Mouse (Mus musculus): ENCODE measurements around the gene Fbxl7. TPM values are rescaled to one million over a fixed set of nuclear protein-coding genes. Genes with fewer than 3 reads are reported as not detected.

Fbxl7 gene
- polyA plus RNA-seq (2012; fragmentation: generic; extraction: Trizol) = 8.3 TPM

DNA sequence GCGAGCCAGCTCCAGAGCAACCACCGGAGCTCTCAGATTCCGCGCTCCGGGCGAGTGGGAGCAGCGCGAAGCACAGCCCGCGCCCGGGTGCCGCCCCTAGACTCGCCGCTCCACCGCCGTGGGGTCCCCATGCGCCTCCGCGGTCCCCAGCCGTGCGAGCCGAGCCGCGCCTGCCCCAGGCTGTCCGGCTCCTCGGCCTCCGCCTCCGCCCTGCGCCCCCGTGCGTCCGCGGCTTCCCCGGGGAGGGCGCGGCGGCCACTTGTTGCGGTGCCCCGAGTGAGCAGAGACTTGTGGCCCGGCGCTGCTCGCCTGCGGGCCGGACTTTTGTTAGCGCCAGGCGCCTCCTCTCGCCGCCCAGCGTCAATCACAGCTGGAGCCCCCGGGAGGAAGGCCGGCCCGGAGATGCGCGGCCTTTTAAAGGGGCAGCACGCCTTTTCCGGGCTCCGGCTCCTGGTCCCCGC, at the start of gene Fbxl7:
Fbxl7 (minus strand) TSS at position 330 of the 461 bp plus-strand sequence.
- Histone ChIP-seq H3K4me2 (ENCODE audit: low read depth) (peak within 1 kb of the TSS; percentile 97), H3ac (ENCODE audit: control insufficient read depth, insufficient read length) (peak within 1 kb of the TSS; percentile 52), H3K27me3 (ENCODE audit: control insufficient read depth, insufficient read depth, insufficient read length) (no peaks in the 10 kb centered on the region), H3K79me2 (ENCODE audit: control insufficient read depth, insufficient read depth) (peaks cover 5% of the 10 kb centered on the region), H3K4me3 (peak within 1 kb of the TSS; percentile 49), H3K36me3 (ENCODE audit: control insufficient read depth, insufficient read depth) (no peaks in the 10 kb centered on the region)
- peak; percentile 91 for TF ChIP-seq POLR2AphosphoS2 (IDR thresholded peaks at IDR 0.05; ENCODE audit: insufficient read length, low read depth)
- no peak for TF ChIP-seq USF1 (IDR thresholded peaks at IDR 0.05; ENCODE audit: low read depth)
- no peak for TF ChIP-seq TCF12 (IDR thresholded peaks at IDR 0.05; ENCODE audit: insufficient read depth, poor library complexity, severe bottlenecking)
- no peak for TF ChIP-seq CEBPB (IDR thresholded peaks at IDR 0.05; ENCODE audit: insufficient read depth, poor library complexity, severe bottlenecking)
- TF ChIP-seq TCF3 (IDR thresholded peaks at IDR 0.05; ENCODE audit: insufficient read length, low read depth) = peak; percentile 12
- peak in 2 of 3 experiments; percentile 66 to 84 for TF ChIP-seq MYOG (IDR thresholded peaks at IDR 0.05; ENCODE audit: control insufficient read depth in 1 of 3, insufficient read depth in 1 of 3, insufficient read length in 2 of 3, low read depth in 2 of 3)
- no peak for TF ChIP-seq SRF (IDR thresholded peaks at IDR 0.05; ENCODE audit: control insufficient read depth, insufficient read length, low read depth)
- TF ChIP-seq MAX (IDR thresholded peaks at IDR 0.05; ENCODE audit: low read depth) = no peak
- TF ChIP-seq REST (IDR thresholded peaks at IDR 0.05; ENCODE audit: insufficient read depth, insufficient read length) = no peak
- peak in 2 of 3 experiments; percentile 8 to 59 for TF ChIP-seq MYOD1 (IDR thresholded peaks at IDR 0.05; ENCODE audit: control insufficient read depth in 1 of 3, insufficient read length in 2 of 3, low read depth in 2 of 3)
- no peak for TF ChIP-seq E2F4 (IDR thresholded peaks at IDR 0.05; ENCODE audit: insufficient read depth)
- TF ChIP-seq POLR2A (IDR thresholded peaks at IDR 0.05; ENCODE audit: insufficient read length, low read depth) = peak; percentile 99

DNA sequence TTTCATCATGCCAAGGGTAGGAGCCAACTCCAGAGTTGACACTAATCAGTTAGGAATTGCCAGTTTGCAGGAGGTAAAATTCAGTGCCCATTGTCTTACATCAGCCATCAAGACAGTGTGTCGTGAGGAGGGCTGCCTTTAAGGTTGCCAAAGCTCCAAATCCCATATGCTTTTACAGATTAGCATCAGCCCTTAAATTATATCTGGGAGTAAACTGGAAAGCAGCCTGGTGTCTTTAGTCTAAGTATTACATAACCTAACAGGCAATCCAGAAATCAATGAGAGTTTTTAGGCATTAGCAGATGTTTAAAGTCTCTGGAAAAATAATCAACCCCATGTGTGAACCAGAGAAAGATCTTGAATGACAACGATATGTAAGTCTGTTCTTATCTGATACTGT, 26.6 kb upstream of the Fbxl7 start:
- H3K79me2 ChIP-seq (ENCODE audit: control insufficient read depth, insufficient read depth) = no peaks in the 10 kb centered on the region
- no peak for TF ChIP-seq MYOD1 (IDR thresholded peaks at IDR 0.05; ENCODE audit: control insufficient read depth in 1 of 3, insufficient read length in 2 of 3, low read depth in 2 of 3)
- TF ChIP-seq E2F4 (IDR thresholded peaks at IDR 0.05; ENCODE audit: insufficient read depth) = no peak
- no peak for TF ChIP-seq POLR2AphosphoS2 (IDR thresholded peaks at IDR 0.05; ENCODE audit: insufficient read length, low read depth)
- no peak for TF ChIP-seq REST (IDR thresholded peaks at IDR 0.05; ENCODE audit: insufficient read depth, insufficient read length)
- no peak for TF ChIP-seq MYOG (IDR thresholded peaks at IDR 0.05; ENCODE audit: control insufficient read depth in 1 of 3, insufficient read depth in 1 of 3, insufficient read length in 2 of 3, low read depth in 2 of 3)
- TF ChIP-seq USF1 (IDR thresholded peaks at IDR 0.05; ENCODE audit: low read depth) = no peak
- no peak for TF ChIP-seq MAX (IDR thresholded peaks at IDR 0.05; ENCODE audit: low read depth)
- no peak for TF ChIP-seq SRF (IDR thresholded peaks at IDR 0.05; ENCODE audit: control insufficient read depth, insufficient read length, low read depth)
- no peak for TF ChIP-seq CEBPB (IDR thresholded peaks at IDR 0.05; ENCODE audit: insufficient read depth, poor library complexity, severe bottlenecking)
- TF ChIP-seq TCF12 (IDR thresholded peaks at IDR 0.05; ENCODE audit: insufficient read depth, poor library complexity, severe bottlenecking) = no peak
- no peak for TF ChIP-seq TCF3 (IDR thresholded peaks at IDR 0.05; ENCODE audit: insufficient read length, low read depth)
- TF ChIP-seq POLR2A (IDR thresholded peaks at IDR 0.05; ENCODE audit: insufficient read length, low read depth) = no peak
- no peaks in the 10 kb centered on the region for H3K27me3 ChIP-seq (ENCODE audit: control insufficient read depth, insufficient read depth, insufficient read length)
- no peak overlapping the region for H3ac ChIP-seq (ENCODE audit: control insufficient read depth, insufficient read length)
- H3K4me2 ChIP-seq (ENCODE audit: low read depth) = no peak overlapping the region
- H3K36me3 ChIP-seq (ENCODE audit: control insufficient read depth, insufficient read depth) = no peaks in the 10 kb centered on the region
- no peak overlapping the region for H3K4me3 ChIP-seq

GRCm38 (mm10) chr15:26913427-26913826, 18.0 kb upstream of the Fbxl7 start:
- TF ChIP-seq TCF3 (IDR thresholded peaks at IDR 0.05; ENCODE audit: insufficient read length, low read depth) (no peak), E2F4 (IDR thresholded peaks at IDR 0.05; ENCODE audit: insufficient read depth) (no peak), REST (IDR thresholded peaks at IDR 0.05; ENCODE audit: insufficient read depth, insufficient read length) (no peak), MYOG (IDR thresholded peaks at IDR 0.05; ENCODE audit: control insufficient read depth in 1 of 3, insufficient read depth in 1 of 3, insufficient read length in 2 of 3, low read depth in 2 of 3) (no peak), POLR2A (IDR thresholded peaks at IDR 0.05; ENCODE audit: insufficient read length, low read depth) (no peak), SRF (IDR thresholded peaks at IDR 0.05; ENCODE audit: control insufficient read depth, insufficient read length, low read depth) (no peak), MAX (IDR thresholded peaks at IDR 0.05; ENCODE audit: low read depth) (no peak), TCF12 (IDR thresholded peaks at IDR 0.05; ENCODE audit: insufficient read depth, poor library complexity, severe bottlenecking) (no peak), USF1 (IDR thresholded peaks at IDR 0.05; ENCODE audit: low read depth) (no peak), CEBPB (IDR thresholded peaks at IDR 0.05; ENCODE audit: insufficient read depth, poor library complexity, severe bottlenecking) (no peak), POLR2AphosphoS2 (IDR thresholded peaks at IDR 0.05; ENCODE audit: insufficient read length, low read depth) (no peak), MYOD1 (IDR thresholded peaks at IDR 0.05; ENCODE audit: control insufficient read depth in 1 of 3, insufficient read length in 2 of 3, low read depth in 2 of 3) (no peak)
- Histone ChIP-seq H3K4me2 (ENCODE audit: low read depth) (no peak overlapping the region), H3K36me3 (ENCODE audit: control insufficient read depth, insufficient read depth) (no peaks in the 10 kb centered on the region), H3K79me2 (ENCODE audit: control insufficient read depth, insufficient read depth) (no peaks in the 10 kb centered on the region), H3K27me3 (ENCODE audit: control insufficient read depth, insufficient read depth, insufficient read length) (no peaks in the 10 kb centered on the region), H3K4me3 (no peak overlapping the region), H3ac (ENCODE audit: control insufficient read depth, insufficient read length) (no peak overlapping the region)

DNA sequence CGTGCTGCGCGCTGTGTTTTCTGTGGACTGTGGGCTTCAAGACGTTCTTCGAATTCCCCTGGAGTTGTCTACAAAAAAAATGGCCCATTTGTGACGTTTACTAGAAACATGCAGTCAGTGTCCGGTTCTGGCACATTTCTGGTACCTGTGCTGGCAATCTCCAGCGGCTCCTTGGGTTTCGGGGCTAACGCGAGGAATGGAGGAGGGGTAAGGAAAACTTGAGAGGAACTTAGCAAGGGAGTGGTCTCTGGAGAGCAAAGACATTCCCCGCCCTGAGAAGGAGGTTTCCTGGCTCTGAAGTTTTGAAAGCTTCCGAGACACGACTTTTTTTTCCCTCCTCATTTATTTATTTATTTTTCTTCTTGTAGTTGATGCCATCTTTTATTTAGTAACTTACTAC, 381 bp upstream of the Fbxl7 start:
- H3K4me2 ChIP-seq (ENCODE audit: low read depth) = peak overlapping the region; percentile 97
- H3K4me3 ChIP-seq = peak overlapping the region; percentile 49
- peak overlapping the region; percentile 52 for H3ac ChIP-seq (ENCODE audit: control insufficient read depth, insufficient read length)
- TF ChIP-seq MYOD1 (IDR thresholded peaks at IDR 0.05; ENCODE audit: control insufficient read depth in 1 of 3, insufficient read length in 2 of 3, low read depth in 2 of 3) (no peak), REST (IDR thresholded peaks at IDR 0.05; ENCODE audit: insufficient read depth, insufficient read length) (no peak), E2F4 (IDR thresholded peaks at IDR 0.05; ENCODE audit: insufficient read depth) (no peak)
- no peaks in the 10 kb centered on the region for H3K36me3 ChIP-seq (ENCODE audit: control insufficient read depth, insufficient read depth)
- H3K27me3 ChIP-seq (ENCODE audit: control insufficient read depth, insufficient read depth, insufficient read length) = no peaks in the 10 kb centered on the region
- peaks cover 3% of the 10 kb centered on the region for H3K79me2 ChIP-seq (ENCODE audit: control insufficient read depth, insufficient read depth)

Data from myocyte (in vitro differentiated cells).